Mouse (Mus musculus) urinary bladder, postnatal 4 days (tissue): ENCODE measurements around the gene Rerg.

Source experiments
- DNase-seq, 2 experiments: peaks; one replicate each; pipeline ENCODE4 v3.0.0; 2021 to 2022; ENCODE audit warnings: low spot score in 2 of 2

Rerg gene

DNA sequence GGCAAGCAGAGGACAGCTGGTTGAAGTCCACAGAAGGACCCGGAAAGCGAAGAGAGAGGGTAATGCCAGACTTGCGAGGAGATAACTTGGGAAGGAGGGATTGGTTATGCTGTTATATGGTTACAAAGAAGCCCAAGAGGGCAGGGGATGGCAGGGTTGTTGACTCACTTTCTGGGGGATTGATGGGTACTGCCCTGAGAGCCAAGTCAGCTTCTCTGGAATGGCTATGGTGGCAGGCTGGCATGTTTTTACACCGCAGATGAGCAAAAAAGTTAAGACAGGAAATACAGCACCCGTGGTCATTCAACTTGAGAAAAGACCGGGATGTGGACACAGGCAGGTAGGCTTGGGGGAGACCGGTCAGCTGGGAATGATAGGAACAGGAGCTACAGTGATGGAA lies 7.8 kb downstream of the Rerg start:
- no peak for DNase-seq

DNA sequence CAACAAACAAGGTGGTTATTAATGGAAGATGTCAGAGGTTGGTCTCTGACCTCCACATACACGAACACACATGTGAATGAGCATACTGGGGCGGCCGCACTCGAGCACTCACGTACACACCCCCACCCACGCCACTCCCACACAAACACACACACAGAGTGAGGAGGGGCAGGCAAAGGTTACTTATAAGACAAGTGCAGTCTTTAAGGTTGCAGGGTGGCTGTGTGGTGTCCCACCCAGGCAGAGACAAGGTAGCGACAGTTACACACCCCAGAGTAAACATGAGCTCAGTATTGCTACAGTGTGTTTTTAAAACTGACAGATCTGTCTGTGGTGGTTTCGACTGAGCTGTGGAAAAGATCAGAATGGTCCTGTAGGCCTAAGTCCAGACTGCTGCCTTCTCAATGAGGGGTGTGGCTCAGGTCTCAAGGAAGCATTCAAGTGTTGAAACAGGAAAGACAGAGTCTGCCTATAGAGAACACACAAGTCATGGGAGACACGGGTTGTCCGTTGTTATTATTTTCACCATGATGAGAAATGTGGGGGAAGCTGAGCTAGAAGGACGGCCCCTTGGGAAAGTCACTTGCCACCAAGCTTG lies 8.7 kb downstream of the Rerg start:
- no peak for DNase-seq

DNA sequence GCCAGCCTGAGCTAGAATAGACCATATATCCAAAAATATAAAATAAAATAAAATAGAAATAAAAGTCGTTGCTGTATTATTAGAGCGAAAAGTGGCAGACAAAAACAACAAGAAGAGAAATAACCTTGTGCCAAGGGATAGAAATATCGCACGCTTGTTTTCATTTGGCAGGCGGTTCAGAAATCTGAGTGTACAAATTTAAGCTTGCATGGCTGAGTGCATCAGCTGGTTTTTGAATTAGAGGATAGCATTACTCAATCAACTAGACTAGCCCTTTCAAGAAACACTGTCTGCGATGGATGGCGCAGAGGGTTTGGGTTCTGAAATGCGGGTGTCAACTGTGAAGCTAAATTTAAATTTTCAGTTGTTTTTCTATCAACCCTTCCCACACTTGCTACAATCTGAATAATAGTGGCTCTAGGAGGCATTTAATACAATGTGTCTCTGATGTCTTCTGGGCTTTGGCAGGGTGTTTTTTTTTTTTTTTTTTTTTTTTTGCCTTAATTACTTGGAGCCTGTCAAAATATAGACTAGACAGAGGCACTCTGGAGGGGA lies 10.8 kb downstream of the Rerg start:
- no peak for DNase-seq

DNA sequence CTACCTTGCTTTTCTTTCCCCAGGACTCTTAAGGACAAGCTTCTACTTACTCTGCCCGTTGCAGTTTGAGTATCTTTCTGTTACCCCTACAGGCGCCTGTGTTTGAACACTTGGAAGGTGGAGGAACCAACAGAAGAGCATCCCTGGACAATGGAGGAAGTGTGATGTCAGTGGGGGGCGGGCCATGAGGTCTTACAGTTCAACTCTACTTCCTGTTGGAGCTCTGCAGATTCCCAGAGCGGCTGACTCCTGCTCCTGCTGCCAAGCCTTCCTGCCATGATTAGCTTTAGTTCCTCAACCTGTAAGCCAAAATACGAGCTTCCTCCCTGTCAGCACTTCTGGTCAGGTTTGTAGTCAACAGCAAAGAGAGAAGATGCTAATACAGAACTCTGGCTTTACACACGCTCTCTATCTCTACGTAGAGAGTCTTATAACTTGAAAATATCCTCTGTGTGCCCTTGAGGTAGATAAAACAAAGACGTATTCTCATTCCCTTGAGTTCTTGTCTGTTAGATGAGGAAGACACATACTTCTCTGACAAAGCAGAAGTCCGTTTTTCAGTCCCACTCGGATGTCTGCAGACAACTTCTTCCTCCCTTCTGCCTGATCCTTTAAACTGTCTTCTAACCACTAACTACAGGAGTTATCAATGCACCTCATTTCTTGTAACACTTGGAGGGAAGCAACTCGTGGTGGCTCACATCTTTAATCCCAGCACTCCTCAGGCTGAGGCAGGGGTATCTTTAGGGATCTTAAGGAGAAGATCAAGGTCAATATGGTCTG lies 13.7 kb downstream of the Rerg start:
- no peak for DNase-seq

- DNase-seq: no peak
These were observed 14.8 kb downstream of the Rerg start for GRCm38 (mm10) chr6:137155196-137156137.

DNA sequence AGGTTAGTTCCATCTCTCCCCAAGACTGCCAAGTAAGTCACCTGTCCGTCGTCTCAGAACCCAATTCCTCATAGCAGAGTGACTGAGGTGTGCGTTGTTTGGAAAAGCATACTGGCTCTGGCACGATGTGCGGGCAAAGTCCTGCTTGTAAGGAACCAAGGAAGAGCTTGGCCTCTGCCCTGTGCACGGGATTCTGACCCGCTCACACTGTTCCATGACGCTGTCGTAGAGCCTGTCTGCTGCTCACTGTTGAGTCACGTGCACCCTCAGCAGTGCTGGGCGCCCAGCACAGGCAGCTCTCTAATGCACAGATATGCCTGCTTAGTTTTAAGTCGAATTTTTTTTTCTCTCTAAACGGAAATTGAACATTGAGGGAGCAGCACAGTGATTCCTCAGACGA lies 17.3 kb downstream of the Rerg start:
- no peak for DNase-seq

DNA sequence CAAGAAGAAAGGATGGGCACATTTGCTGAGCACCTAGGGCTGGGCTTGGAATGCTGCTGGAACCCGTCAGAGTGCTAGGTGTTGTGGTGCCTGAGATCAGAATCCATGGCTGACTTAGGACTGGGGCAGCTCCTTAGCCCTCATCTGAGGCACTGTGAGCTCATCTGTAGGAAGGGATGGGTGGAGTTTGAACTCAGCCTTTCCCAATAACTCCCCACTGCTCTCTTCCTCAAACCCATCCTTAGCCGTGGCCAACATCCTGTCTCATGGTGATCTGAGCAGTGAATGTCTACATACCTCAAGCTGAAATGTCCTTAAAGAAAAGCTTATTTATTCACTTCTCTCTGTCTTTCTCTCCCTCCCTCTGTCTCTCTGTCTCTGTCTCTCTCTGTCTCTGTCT lies 19.3 kb downstream of the Rerg start:
- DNase-seq: no peak

- DNase-seq: no peak
These were observed 20.5 kb downstream of the Rerg start for GRCm38 (mm10) chr6:137149833-137150232.

DNA sequence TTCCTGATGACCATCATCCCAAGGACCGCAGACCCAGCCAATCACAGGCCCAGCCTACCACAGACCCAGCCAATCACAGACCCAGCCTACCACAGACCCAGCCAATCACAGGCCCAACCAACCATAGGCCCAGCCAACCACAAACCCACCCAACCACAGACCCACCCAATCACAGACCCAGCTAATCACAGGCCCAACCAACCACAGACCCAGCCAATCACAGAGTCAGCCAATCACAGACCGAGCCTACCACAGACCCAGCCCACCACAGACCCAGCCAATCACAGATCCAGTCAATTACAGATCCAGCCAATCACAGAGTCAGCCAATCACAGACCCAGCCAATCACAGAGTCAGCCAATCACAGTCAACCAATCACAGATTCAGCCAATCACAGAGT lies 23.4 kb downstream of the Rerg start:
- DNase-seq: no peak

DNA sequence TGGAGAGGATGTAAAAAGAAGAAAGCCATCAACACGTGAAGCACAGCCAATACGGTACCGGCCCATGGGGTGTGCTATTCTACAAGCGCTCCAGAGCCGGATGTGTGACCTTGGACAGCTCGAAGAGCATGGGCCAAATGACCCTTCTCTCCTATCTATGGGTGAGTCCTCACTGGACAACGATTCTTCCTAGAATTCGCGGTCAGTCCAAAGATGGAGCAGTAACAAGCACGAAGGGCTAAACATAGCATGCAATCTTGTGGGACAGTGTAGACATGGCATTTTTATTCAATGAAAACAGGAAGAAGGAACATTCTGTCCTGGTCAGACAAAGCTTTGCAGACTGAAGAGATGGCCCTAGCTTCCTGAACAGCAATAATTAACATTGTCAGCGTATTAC lies 24.7 kb downstream of the Rerg start:
- DNase-seq: no peak

DNA sequence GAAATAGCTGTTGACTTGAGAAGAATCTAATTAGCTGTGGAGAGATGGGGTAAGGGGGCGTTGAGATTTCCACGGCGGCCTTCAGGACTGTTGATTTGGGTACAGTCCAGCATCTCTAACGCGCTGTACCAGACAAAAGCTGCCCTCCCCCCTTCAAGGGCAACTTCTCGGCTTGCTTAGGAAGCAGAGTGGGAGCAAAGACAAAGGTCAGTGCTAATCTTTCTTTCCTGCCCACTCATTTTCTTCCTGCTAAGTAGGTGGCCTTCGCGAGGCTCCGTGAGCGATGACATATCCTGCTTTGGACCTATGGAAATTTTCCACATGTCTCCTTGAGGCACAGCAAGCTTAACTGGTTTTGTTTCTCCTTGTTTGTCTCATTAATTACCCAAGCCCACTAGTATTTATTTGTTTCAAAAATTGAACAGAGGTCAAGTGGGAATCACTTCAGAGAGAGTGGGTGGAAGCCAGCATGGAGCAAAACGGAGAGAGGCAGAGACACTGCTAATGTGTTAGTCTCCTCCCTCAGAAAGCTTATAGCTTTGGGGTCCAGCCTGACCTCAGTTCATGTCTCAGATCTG lies 25.2 kb downstream of the Rerg start:
- peak in 1 of 2 experiments; percentile 61 for DNase-seq

DNA sequence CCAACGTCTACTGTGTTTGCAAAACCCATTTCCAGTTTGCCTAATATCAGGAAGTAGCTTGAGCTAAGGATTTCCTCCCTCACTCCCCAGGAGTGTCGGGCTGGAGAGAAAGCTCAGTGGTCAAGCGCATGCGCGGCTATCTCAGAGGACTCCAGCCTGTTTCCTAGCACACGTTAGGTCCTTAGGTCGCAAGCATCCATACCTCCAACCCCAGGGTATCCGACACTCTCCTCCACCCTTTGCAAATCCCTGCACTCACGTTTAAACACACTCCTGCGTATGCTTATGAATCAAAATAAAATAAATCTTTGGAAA lies 25.8 kb downstream of the Rerg start:
- DNase-seq: no peak

DNA sequence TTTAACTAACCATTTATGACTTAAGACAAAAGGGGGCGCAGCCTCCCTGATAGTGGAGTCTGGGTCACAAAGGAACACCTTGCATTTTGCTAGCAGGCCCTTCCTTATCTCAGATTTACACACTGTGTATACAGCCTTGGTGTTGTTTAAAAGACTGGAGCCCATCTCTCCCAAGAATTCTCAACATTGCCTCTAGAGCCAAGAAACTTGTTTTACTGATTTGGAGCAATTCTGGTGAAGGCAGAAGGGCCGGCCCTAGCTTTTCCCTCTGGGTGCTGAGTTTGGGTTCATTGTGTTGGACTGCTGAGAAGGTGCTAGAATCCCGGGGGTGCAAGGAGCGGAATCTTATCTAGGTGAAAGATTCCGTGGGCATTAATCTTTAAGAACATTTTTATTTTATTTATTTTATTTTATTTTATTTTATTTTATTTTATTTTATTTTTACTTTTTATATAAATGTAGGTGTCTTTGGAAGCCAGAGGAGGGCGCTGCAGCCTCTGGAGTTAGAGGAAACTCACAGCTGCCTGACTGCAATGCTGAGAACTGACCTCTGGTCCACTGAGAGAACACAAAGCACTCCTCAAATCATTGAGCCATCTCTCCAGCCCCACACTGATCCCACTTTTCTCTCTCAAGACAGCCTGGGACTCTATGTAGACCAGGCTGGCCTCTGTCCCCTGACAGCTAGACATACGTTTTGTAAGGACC lies 26.3 kb downstream of the Rerg start:
- no peak for DNase-seq

- no peak for DNase-seq
These were observed 27.5 kb downstream of the Rerg start for GRCm38 (mm10) chr6:137142796-137143195.

GRCm38 (mm10) chr6:137141247-137141820 lies 29.0 kb downstream of the Rerg start:
- DNase-seq: no peak

- DNase-seq: no peak
These were observed 31.5 kb downstream of the Rerg start for GRCm38 (mm10) chr6:137138822-137139221.

- no peak for DNase-seq
These were observed 31.9 kb downstream of the Rerg start for GRCm38 (mm10) chr6:137138391-137138790.

- DNase-seq: no peak
These were observed 33.9 kb downstream of the Rerg start for GRCm38 (mm10) chr6:137136401-137136800.

GRCm38 (mm10) chr6:137135506-137136391 lies 34.5 kb downstream of the Rerg start:
- DNase-seq: no peak

DNA sequence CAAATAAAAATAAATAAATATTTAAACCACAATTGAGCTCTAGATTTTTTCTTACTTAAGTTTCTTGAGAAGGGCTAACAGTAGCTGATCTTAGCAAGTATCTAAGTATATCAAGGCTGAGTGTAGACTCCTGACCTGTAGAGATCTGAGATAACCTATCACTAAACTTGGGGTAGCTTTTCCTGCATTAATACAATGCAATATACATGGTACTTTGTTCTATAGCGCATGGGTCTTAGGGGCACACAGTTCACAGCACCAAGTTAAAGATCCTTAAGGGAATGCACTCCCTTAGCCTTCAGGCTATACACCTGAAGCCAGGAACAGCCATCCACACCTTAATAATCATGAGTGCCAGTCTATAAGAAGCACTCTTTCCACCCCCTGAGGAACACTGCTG lies 38.5 kb downstream of the Rerg start:
- no peak for DNase-seq
